ENCODE assay signal across 14 mouse cellular contexts in the genomic region with DNA sequence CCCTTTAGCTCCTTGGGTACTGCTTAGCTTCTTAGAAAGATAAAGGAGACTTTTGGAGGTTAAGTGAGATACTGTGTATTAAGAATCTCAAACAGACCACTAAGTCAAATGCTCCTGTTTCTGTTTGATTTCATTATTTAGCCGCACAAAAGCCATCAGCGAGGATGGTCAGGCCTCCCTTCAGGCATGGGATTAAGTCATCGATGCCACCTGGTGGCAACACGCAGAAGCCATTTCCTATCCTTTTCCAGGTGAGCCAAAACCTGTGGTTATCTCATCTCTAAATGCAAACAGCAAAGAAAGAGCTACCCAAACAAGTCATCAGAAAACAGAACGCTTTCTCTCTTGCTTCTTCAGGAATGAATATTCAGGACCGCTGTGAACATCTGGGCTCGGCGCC.
DNase-seq lines count a peak whose midpoint lies in the region; ATAC-seq and TF ChIP-seq lines count a peak whose summit lies in the region.
"Had no signal": no experiment of that assay in that cellular context is flagged by ENCODE, and none has a peak within 500 bp of the region (broad histone marks: within the 10 kb centered on the region; RNA-seq: fewer than 3 reads in every experiment).

No protein-coding gene starts in this region.

- POLR2A ChIA-PET in Patski (lab: Charles Lee) = interaction anchor here (0.6 to 0.8 kb wide), 2 partner anchors 134 to 226 kb away, joined by 3 read pairs; no protein-coding TSS in a partner anchor

- intact Hi-C loops in left cerebral cortex, postnatal 25 days (cut with DNase I) = loop anchor here (1.0 to 5.0 kb wide), 2 partner anchors 188 to 866 kb away; no protein-coding TSS in a partner anchor
- intact Hi-C loops in heart, postnatal 36 days (cut with DNase I) = loop anchor here (10.0 kb wide), 1 partner anchor 871 kb away; no protein-coding TSS in a partner anchor

- no peak overlapping the region for H3K4me3 ChIP-seq in kidney, adult 2 months (ENCODE audit: insufficient read depth, low read depth, low read length)
- no peak overlapping the region for H3K4me3 ChIP-seq in kidney, embryonic 16.5 days (ENCODE audit: low read length)
- H3K4me3 ChIP-seq: hindbrain, embryonic 12.5 days; limb, embryonic 12.5 days; neural tube, embryonic 12.5 days had no signal

- H3K4me1 ChIP-seq in kidney, adult 2 months (ENCODE audit: control insufficient read depth, insufficient read depth, low read length) = no peaks in the 10 kb centered on the region
- no peaks in the 10 kb centered on the region for H3K4me1 ChIP-seq in kidney, embryonic 16.5 days (ENCODE audit: insufficient read depth, low read length)
- H3K4me1 ChIP-seq: hindbrain, embryonic 12.5 days; limb, embryonic 12.5 days; neural tube, embryonic 12.5 days had no signal

- no peaks in the 10 kb centered on the region for H3K36me3 ChIP-seq in kidney, adult 2 months (ENCODE audit: control insufficient read depth, insufficient read depth, low read length)
- no peaks in the 10 kb centered on the region for H3K36me3 ChIP-seq in kidney, embryonic 16.5 days (ENCODE audit: insufficient read depth, low read length)
- H3K36me3 ChIP-seq: hindbrain, embryonic 12.5 days; limb, embryonic 12.5 days; neural tube, embryonic 12.5 days had no signal

- H3K27ac ChIP-seq in kidney, adult 2 months (ENCODE audit: insufficient read depth, low read depth, low read length) = no peak overlapping the region
- H3K27ac ChIP-seq in kidney, embryonic 16.5 days (ENCODE audit: low read length) = no peak overlapping the region
- H3K27ac ChIP-seq: hindbrain, embryonic 12.5 days; limb, embryonic 12.5 days; neural tube, embryonic 12.5 days had no signal

- H3K9me3 ChIP-seq in kidney, embryonic 16.5 days (ENCODE audit: low read length) = no peaks in the 10 kb centered on the region
- H3K9me3 ChIP-seq: hindbrain, embryonic 12.5 days had no signal

- H3K9ac ChIP-seq in kidney, embryonic 16.5 days (replicated peaks; ENCODE audit: low read length) = no peak overlapping the region
- H3K9ac ChIP-seq: hindbrain, embryonic 12.5 days; limb, embryonic 12.5 days; neural tube, embryonic 12.5 days had no signal

- TF ChIP-seq CTCF in kidney, adult 2 months (conservative IDR thresholded peaks at IDR 0.05; ENCODE audit: insufficient read depth, insufficient read length, low read depth, low read length) = no peak
- peak; percentile 48 for TF ChIP-seq CTCF in Patski (IDR thresholded peaks at IDR 0.05)

- TF ChIP-seq POLR2A in kidney, adult 2 months (IDR thresholded peaks at IDR 0.05; ENCODE audit: low read depth, low read length) = no peak

- ATAC-seq in kidney, embryonic 16.5 days (ENCODE audit: low FRiP score, low TSS enrichment) = no peak
- ATAC-seq in Patski = no peak
- ATAC-seq: activated CD4-positive, CD25-positive, alpha-beta regulatory T cell, adult 4 months had no signal

- H3K27me3 ChIP-seq in kidney, adult 2 months (replicated peaks; ENCODE audit: control insufficient read depth, insufficient read depth, low read length) = no peaks in the 10 kb centered on the region
- no peaks in the 10 kb centered on the region for H3K27me3 ChIP-seq in kidney, embryonic 16.5 days (ENCODE audit: insufficient read depth, low read length)
- H3K27me3 ChIP-seq in Patski = no peaks in the 10 kb centered on the region
- H3K27me3 ChIP-seq: hindbrain, embryonic 12.5 days; limb, embryonic 12.5 days; neural tube, embryonic 12.5 days had no signal

- in situ Hi-C loops in Patski (cut with MboI; ENCODE audit: low pct_unique_long_range_greater_than_20kb) = no loop called here

- peak; percentile 61 to 64 for DNase-seq in cerebellum, postnatal 10 days
- DNase-seq in cerebellum, adult 9-10 months = no peak
- peak; percentile 7 for DNase-seq in kidney, adult 2 months
- no peak for DNase-seq in Patski (ENCODE audit: low read depth, low spot score)
- peak; percentile 30 to 33 for DNase-seq in left cerebral cortex, postnatal 25 days (ENCODE audit: low spot score in 2 of 2)
- DNase-seq in c-Kit-positive CD71-positive TER-119-positive erythroid progenitor cells, embryonic 14.5 days (ENCODE audit: low spot score) = no peak
- DNase-seq in heart, postnatal 36 days = no peak
- DNase-seq: B cell, adult 2 months; lung, postnatal 4 days had no signal

- WGBS in kidney, adult 2 months = 48% methylated on average over 8 of the region's 8 CpGs
- 49% methylated on average over 8 of the region's 8 CpGs for WGBS in kidney, embryonic 16.5 days

- H3K4me2 ChIP-seq in kidney, embryonic 16.5 days (replicated peaks; ENCODE audit: low read depth, low read length) = no peak overlapping the region
- H3K4me2 ChIP-seq: hindbrain, embryonic 12.5 days; limb, embryonic 12.5 days; neural tube, embryonic 12.5 days had no signal

- CTCF ChIA-PET in Patski (lab: Charles Lee) = no interaction called here

Comparison
In these comparisons a context has a peak if more than half of its experiments do, and no peak if none do; other contexts are left out.
1. DNase-seq: peak in cerebellum, postnatal 10 days (2 of 2), kidney, adult 2 months (single experiment) and left cerebral cortex, postnatal 25 days (2 of 2); none in cerebellum, adult 9-10 months (single experiment), Patski (single experiment), c-Kit-positive CD71-positive TER-119-positive erythroid progenitor cells, embryonic 14.5 days (single experiment) and heart, postnatal 36 days (0 of 2).